Mouse (Mus musculus) cortical plate, adult 2 months (tissue): ENCODE measurements at regions not wholly inside any gene's neighbourhood (a gene's known extent, or its start where the extent isn't known, plus 50 kb on each side); places are given as distances from the start of the nearest gene placed in this dataset.

ENCODE experiments used
- CTCF ChIP-seq: fragments of 200-500 bp; IDR thresholded peaks from 2 replicates; pipeline ENCODE4 v1.5.1; 2011; ENCODE audit warnings: mild to moderate bottlenecking, control low read depth, low read length; ENCODE audit not compliant: insufficient read depth; ENCODE audit errors: extremely low read depth
- POLR2A ChIP-seq: fragments of 200-500 bp; IDR thresholded peaks from 2 replicates; pipeline ENCODE4 v1.6.1; 2011; ENCODE audit warnings: mild to moderate bottlenecking, low read length, control low read depth; ENCODE audit not compliant: insufficient read depth; ENCODE audit errors: extremely low read depth

- TF ChIP-seq POLR2A (no peak), CTCF (no peak)
Measured at GRCm38 (mm10) chr15:72373041-72373440, 1461.3 kb upstream of the Gm6569 start.
